Mouse (Mus musculus) forebrain, embryonic 13.5 days (tissue): ENCODE data around the gene Idi1. TPM values are rescaled to one million over a fixed set of nuclear protein-coding genes. Genes with fewer than 3 reads are reported as not detected.
"Not testable (repeated sequence)": the region's sequence is repeated elsewhere in the genome, so short reads cannot be mapped to it uniquely, and the experiment has no call there.

Source experiments
- ATAC-seq: fragments of 200-750 bp; cut with Nextera tagmentation; 2 replicates; pipeline ENCODE4 v1.8.0; 2017
- H3K27ac ChIP-seq: fragments of 300-500 bp; sonication (generic); 2 replicates; pipeline ENCODE4 v1.5.1; 2015; ENCODE audit warnings: inconsistent platforms, mild to moderate bottlenecking, moderate library complexity
- H3K27me3 ChIP-seq: fragments of 300-500 bp; sonication (generic); 2 replicates; pipeline ENCODE4 v1.6.1; 2015; ENCODE audit warnings: mild to moderate bottlenecking, inconsistent platforms
- H3K36me3 ChIP-seq: fragments of 300-500 bp; sonication (generic); 2 replicates; pipeline ENCODE4 v1.6.1; 2015; ENCODE audit warnings: mild to moderate bottlenecking, inconsistent platforms; ENCODE audit not compliant: poor library complexity, severe bottlenecking
- H3K4me1 ChIP-seq: fragments of 300-500 bp; sonication (generic); 2 replicates; pipeline ENCODE4 v1.6.1; 2015; ENCODE audit warnings: inconsistent platforms
- H3K4me2 ChIP-seq: fragments of 300-500 bp; sonication (generic); 2 replicates; pipeline ENCODE4 v1.6.1; 2015; ENCODE audit warnings: inconsistent platforms, mild to moderate bottlenecking, moderate library complexity
- H3K4me3 ChIP-seq: fragments of 300-500 bp; sonication (generic); 2 replicates; pipeline ENCODE4 v1.5.1; 2015; ENCODE audit warnings: mild to moderate bottlenecking, inconsistent platforms
- H3K9ac ChIP-seq: fragments of 300-500 bp; sonication (generic); 2 replicates; pipeline ENCODE4 v1.6.1; 2015; ENCODE audit warnings: mild to moderate bottlenecking, inconsistent platforms
- H3K9me3 ChIP-seq: fragments of 300-500 bp; sonication (generic); replicated peaks from 2 replicates; pipeline ENCODE4 v1.6.1; 2016; ENCODE audit warnings: inconsistent platforms
- WGBS: fragments of 180-500 bp; shearing (Covaris S2); methylation state at CpG from one replicate; pipeline ENCODE4 v1.1.7; 2015; 5-methylcytosine and 5-hydroxymethylcytosine counted together
- polyA plus RNA-seq: library from polyadenylated mRNA; unstranded; fragments of >200 nt; fragmentation: Nextera tagmentation; extraction: Ambion mirVana; gene quantifications from 2 replicates; pipeline ENCODE4 v1.2.1, GENCODE M21; 2015

Gene Idi1
- polyA plus RNA-seq, 1 experiment from 2014 or later, result 103 TPM

DNA sequence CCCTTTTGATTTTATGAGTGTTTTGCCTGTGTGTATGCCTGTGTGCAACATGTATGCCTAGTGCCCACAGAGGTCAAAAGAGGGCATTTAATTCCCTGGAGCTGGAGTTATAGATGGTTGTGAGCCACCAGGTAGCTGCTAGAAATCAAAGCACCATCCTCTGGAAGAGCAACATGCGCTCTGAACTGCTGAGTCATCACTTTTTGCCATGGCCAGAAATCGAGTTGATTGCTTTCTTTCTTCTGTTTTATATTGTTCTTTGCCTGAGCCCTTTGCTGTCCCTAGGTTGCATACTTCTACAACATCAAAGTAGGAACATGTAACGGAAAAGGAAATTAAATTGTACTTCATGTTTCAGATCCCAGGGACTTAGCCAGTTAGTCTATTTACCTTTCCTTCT, 20.3 kb upstream of the Idi1 start:
- no peaks in the 10 kb centered on the region for H3K9me3 ChIP-seq
- H3K36me3 ChIP-seq, result peaks cover 13% of the 10 kb centered on the region
- H3K4me2 ChIP-seq, result no peak overlapping the region
- WGBS, result 90% methylated on average over 3 of the region's 3 CpGs
- no peak overlapping the region for H3K27ac ChIP-seq
- no peak overlapping the region for H3K9ac ChIP-seq
- no peaks in the 10 kb centered on the region for H3K27me3 ChIP-seq
- ATAC-seq, result no peak
- H3K4me1 ChIP-seq, result peaks cover 8% of the 10 kb centered on the region
- H3K4me3 ChIP-seq, result no peak overlapping the region

DNA sequence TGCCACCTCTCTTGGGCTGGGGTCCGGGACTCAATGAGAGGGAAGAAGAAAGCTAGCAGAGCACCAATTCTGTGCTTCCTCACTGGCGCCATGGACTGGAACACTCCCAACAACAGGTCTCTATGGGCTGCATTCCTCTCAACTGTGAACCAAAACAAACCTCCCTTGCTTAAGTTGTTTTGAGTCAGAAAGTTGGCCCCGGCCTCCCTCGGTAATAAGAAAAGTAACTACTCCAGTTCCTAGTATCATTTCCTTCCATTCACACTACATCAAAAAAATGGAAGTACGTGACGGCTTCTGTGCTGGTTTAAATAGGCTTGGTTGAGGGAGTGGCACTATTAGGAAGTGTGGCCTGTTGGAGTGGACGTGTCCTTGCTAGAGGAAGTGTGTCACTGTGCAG, 18.7 kb upstream of the Idi1 start:
- Histone ChIP-seq H3K4me2 (no peak overlapping the region), H3K9ac (no peak overlapping the region), H3K4me3 (no peak overlapping the region), H3K27ac (no peak overlapping the region), H3K27me3 (no peaks in the 10 kb centered on the region), H3K9me3 (no peaks in the 10 kb centered on the region), H3K36me3 (peaks cover 6% of the 10 kb centered on the region; the same call in 1 of the 2 replicates), H3K4me1 (peaks cover 10% of the 10 kb centered on the region)
- ATAC-seq, result no peak
- 87% methylated on average over 7 of the region's 7 CpGs for WGBS

DNA sequence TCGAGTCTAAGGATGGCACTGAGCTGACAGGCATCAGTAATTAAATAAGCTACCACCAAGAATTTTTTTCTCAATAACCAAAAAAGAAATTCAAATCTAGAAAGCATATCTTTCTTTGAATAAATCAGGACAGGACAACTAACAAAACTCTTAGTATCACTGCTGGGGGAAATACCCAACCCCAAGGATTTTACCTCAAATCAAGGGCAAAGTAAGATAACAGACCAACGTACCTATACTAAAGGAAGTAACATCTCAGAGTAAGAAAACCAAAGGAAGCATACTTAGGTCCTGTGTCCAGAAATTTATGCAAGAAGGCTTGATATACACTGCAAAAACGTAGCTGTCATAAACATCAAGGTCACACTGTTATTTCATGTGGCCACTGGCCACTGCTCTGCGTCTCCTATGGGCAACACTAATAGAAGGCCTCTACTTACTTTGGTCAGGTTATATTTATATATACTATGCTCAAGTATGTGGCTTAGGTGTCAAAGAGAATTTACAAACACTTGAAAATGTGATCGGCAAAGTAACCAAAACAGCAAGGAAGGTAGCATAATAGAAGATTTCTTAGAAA, 15.6 kb upstream of the Idi1 start:
- ATAC-seq, result no peak

DNA sequence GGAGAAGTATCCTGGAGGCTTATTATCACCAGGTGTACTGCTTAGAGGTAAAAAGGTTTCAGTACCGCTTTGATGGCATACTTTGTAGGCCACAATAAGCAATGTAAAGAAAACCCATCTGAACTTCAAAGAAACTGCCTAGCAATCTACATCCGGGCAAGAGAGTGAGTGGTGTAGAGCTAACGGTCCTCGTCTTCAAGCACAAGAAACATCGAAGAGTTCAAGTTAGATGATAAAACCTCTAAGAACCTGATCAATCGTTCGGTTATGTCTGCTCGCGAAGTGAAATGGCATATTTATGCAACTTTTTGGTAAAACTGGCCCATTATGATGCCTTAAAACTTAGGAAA, 15.2 kb upstream of the Idi1 start:
- WGBS, result 6% methylated on average over 9 of the region's 9 CpGs

More for the DNA sequence above, 15.6 kb upstream of the Idi1 start:
- Histone ChIP-seq H3K9me3 (no peaks in the 10 kb centered on the region), H3K4me1 (peaks cover 15% of the 10 kb centered on the region), H3K4me2 (peak overlapping the region; percentile 81), H3K9ac (peak overlapping the region; percentile 92), H3K4me3 (peak overlapping the region; percentile 83), H3K27ac (no peak overlapping the region), H3K27me3 (no peaks in the 10 kb centered on the region), H3K36me3 (peaks cover 6% of the 10 kb centered on the region; the same call in 1 of the 2 replicates)
- 72% methylated on average over 5 of the region's 5 CpGs for WGBS

DNA sequence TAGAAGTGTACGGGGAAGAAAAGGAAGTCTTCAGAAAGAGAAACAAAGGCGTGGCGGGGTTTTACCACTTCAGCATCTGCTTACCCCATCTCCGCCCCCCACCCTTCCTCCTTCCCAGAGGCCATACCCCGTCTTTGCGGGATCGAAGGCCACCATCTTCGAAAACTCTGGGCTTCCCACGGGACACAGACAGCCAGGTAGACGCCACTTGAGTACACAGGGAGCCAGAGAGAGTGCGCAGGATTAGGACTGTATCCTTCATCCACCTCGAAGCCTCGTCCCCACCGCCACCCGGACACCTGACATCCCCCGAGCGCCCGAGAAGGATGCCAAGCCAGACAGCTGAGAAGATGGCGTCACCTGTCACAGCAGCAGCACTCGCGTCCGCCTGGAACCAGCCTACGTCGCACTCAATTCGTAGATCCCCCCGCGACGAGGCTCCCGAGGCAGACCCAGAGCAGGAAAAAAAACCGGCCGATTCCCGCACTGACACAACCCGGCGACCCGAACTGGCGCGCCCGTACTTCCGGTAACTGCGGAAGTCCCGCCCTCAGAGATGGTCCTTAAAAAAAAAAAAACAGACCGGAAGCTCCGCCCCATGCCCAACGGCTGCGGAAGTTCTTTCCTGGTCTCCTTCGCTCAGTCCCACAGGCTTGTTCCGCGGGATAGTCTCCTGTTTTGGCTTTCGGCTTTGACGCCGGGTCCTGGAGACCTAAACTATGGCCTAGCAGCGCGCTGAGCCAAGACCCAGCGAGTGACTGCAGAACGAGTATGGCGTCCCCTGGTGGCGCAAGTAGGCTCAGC, 14.6 kb upstream of the Idi1 start:
- Histone ChIP-seq H3K4me2 (peak overlapping the region; percentile 81), H3K4me3 (peak overlapping the region; percentile 83), H3K4me1 (peaks cover 15% of the 10 kb centered on the region), H3K9ac (peak overlapping the region; percentile 92), H3K27me3 (no peaks in the 10 kb centered on the region), H3K36me3 (peaks cover 6% of the 10 kb centered on the region; the same call in 1 of the 2 replicates), H3K27ac (peak overlapping the region; percentile 97), H3K9me3 (no peaks in the 10 kb centered on the region)
- peak; percentile 92 for ATAC-seq
- under 1% methylated on average over 56 of the region's 57 CpGs for WGBS

More for the DNA sequence above, 15.2 kb upstream of the Idi1 start:
- Histone ChIP-seq H3K9me3 (no peaks in the 10 kb centered on the region), H3K27ac (peak overlapping the region; percentile 97), H3K4me1 (peaks cover 15% of the 10 kb centered on the region), H3K4me3 (peak overlapping the region; percentile 83), H3K27me3 (no peaks in the 10 kb centered on the region), H3K9ac (peak overlapping the region; percentile 92), H3K4me2 (peak overlapping the region; percentile 81), H3K36me3 (peaks cover 6% of the 10 kb centered on the region; the same call in 1 of the 2 replicates)
- ATAC-seq, result no peak

DNA sequence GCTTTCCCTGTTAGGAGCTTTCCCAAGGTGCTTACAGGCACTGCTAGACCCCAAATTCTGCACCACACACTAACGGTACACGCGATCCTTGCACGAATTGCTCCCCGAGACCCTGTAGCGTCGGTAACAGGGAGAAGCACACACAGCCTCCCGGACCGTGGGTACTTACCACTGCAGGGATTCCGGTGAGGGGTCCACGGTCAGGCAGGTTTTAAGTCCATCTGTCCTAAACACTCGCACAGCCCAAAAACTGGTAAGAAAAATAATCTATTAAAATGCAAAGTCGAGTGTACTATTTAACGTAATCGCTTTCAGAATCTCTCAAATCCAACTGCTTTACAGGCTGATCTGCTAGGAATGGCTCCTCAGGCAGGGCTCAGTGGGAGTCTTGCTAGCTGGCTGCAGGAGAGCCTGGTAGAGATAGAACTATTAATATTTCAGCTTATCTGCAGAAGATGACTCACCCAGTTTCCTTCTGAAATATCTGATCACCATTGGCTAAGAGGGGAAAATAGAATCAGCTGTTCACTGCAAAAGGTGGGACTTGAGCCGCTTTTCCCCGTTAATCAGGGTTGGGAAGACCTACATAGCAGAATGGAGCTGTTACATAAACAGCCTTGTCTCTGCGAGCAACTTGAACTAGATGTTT, 13.9 kb upstream of the Idi1 start, which contains the start of gene Wdr37:
Gene Wdr37, minus strand, starts transcription at position 596 of the 649 bp plus-strand sequence.
- Histone ChIP-seq H3K27me3 (no peaks in the 10 kb centered on the region), H3K9ac (peak within 1 kb of the TSS; percentile 92), H3K36me3 (peaks cover 5% of the 10 kb centered on the region; the same call in 1 of the 2 replicates), H3K4me2 (peak within 1 kb of the TSS; percentile 81), H3K9me3 (no peaks in the 10 kb centered on the region), H3K4me1 (peaks cover 15% of the 10 kb centered on the region), H3K27ac (peak within 1 kb of the TSS; percentile 97), H3K4me3 (peak within 1 kb of the TSS; percentile 83)
- ATAC-seq, result peak; percentile 19; the same call in 1 of the 2 replicates
- WGBS, result 1% methylated on average over 18 of the region's 18 CpGs

DNA sequence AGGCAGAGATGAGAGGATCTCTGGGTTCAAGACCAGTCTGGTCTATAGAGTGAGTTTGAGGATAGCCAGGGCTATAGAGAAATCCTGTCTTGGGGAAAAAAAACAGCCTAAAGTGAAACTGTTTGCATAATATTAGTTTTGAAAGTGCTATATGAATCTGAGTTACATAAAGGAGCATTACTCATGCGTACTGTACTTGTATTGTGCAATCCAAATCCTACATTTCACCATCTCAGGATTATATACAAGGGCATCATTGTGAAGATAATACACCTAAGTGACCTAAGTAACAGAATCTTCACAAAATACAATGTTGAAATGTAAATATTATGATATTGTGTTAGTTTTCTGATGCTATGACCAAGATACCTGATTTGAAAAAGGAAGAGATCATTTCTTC, 11.5 kb upstream of the Idi1 start:
- no peaks in the 10 kb centered on the region for H3K27me3 ChIP-seq
- peaks cover 15% of the 10 kb centered on the region for H3K4me1 ChIP-seq
- 97% methylated on average over 1 of the region's 1 CpGs for WGBS
- H3K4me2 ChIP-seq, result no peak overlapping the region
- no peaks in the 10 kb centered on the region for H3K36me3 ChIP-seq
- H3K27ac ChIP-seq, result no peak overlapping the region
- H3K4me3 ChIP-seq, result no peak overlapping the region
- ATAC-seq, result no peak
- no peaks in the 10 kb centered on the region for H3K9me3 ChIP-seq
- no peak overlapping the region for H3K9ac ChIP-seq

DNA sequence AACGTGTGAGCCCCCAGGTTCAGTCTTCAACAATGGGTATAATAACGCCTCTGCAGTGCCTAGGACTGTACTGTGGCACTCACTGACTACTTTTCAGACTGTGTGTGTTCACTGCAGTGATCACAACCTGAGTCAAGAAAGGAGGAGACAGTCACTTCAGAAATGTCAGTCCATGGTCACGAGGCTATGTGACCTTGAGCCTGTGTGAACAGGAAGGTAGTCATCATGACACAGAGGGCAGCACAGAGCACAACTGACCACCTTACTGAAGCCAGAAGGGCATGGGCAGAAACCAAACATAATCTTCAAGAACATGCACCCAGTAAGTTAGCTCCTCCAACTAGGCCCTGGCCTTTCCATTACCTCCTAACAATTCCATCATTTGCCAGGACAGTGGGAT, 3.7 kb upstream of the Idi1 start:
- WGBS, result 78% methylated on average over 3 of the region's 3 CpGs
- H3K9ac ChIP-seq, result no peak overlapping the region
- H3K27me3 ChIP-seq, result no peaks in the 10 kb centered on the region
- H3K4me3 ChIP-seq, result no peak overlapping the region
- no peak overlapping the region for H3K27ac ChIP-seq
- ATAC-seq, result no peak
- H3K4me2 ChIP-seq, result no peak overlapping the region
- no peaks in the 10 kb centered on the region for H3K9me3 ChIP-seq
- H3K4me1 ChIP-seq, result peaks cover 8% of the 10 kb centered on the region; the same call in 1 of the 2 replicates
- H3K36me3 ChIP-seq, result no peaks in the 10 kb centered on the region

DNA sequence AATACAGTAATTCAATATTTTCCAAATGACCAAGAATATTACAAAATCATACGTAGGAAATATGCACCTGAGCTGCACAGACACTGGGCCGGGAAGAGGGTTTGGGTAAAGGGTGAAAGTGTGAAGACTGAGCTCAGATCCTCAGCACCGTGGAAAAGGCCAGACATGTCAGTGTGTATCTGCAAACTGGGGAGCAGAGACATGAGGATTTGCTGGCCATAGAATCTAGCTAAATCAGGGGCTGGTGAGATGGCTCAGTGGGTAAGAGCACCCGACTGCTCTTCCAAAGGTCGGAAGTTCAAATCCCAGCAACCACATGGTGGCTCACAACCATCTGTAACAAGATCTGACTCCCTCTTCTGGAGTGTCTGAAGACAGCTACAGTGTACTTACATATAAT, 1.4 kb upstream of the Idi1 start:
- H3K4me2 ChIP-seq, H3K27ac ChIP-seq, H3K4me3 ChIP-seq, H3K27me3 ChIP-seq, ATAC-seq, H3K9ac ChIP-seq, H3K9me3 ChIP-seq: not testable (repeated sequence)
- peaks cover 10% of the 10 kb centered on the region for H3K36me3 ChIP-seq
- peaks cover 25% of the 10 kb centered on the region for H3K4me1 ChIP-seq
- 80% methylated on average over 5 of the region's 5 CpGs for WGBS

DNA sequence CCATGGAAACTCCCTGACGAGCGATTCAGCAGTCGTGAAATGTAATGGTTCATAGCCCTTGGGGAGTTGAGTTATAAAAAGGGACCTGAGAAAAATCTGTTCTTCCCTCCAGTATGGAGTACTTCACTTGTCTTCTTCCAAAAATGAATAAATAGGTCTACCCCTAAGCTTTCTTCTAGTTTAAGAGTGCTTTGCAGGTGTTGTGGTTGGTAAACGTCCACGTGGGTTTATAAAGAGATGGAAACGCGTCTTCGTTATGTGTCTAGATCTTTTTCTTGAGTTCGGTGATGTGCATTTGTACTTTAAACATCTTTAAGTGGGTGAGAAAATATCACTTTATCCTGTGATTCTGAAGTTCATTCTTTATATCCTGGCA, 872 bp downstream of the Idi1 start:
- H3K4me2 ChIP-seq, result peak overlapping the region; percentile 69
- H3K27me3 ChIP-seq, result no peaks in the 10 kb centered on the region
- H3K4me1 ChIP-seq, result peaks cover 28% of the 10 kb centered on the region
- H3K27ac ChIP-seq, result peak overlapping the region; percentile 96
- no peak for ATAC-seq
- H3K9ac ChIP-seq, result peak overlapping the region; percentile 75
- WGBS, result 1% methylated on average over 9 of the region's 9 CpGs
- peak overlapping the region; percentile 70 for H3K4me3 ChIP-seq
- peaks cover 22% of the 10 kb centered on the region for H3K36me3 ChIP-seq
- no peaks in the 10 kb centered on the region for H3K9me3 ChIP-seq

DNA sequence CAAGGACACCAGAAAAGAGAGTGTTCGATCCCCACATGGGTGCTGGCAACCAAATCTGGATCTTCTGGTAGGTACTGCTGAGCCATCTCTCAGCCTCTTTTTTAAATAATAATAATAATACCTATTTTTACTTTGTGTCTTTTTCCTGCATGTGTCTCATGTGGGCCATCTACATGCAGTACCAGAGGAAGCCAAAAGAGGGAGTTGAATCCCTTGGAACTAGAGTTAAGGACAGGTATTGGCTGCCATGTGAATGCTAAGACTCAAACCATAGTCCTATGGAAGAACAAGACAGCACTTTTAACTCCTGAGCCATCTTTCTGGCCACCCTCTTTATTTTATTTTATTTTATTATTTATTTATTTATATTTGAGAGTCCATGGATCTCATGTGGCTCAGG, 3.3 kb downstream of the Idi1 start:
- H3K27me3 ChIP-seq, result no peaks in the 10 kb centered on the region
- WGBS, result 100% methylated on average over 1 of the region's 1 CpGs
- no peak overlapping the region for H3K4me2 ChIP-seq
- ATAC-seq, result no peak
- H3K4me3 ChIP-seq, result no peak overlapping the region
- peaks cover 28% of the 10 kb centered on the region for H3K4me1 ChIP-seq
- H3K9me3 ChIP-seq, result no peaks in the 10 kb centered on the region
- no peak overlapping the region for H3K27ac ChIP-seq
- no peak overlapping the region for H3K9ac ChIP-seq
- H3K36me3 ChIP-seq, result peaks cover 34% of the 10 kb centered on the region

DNA sequence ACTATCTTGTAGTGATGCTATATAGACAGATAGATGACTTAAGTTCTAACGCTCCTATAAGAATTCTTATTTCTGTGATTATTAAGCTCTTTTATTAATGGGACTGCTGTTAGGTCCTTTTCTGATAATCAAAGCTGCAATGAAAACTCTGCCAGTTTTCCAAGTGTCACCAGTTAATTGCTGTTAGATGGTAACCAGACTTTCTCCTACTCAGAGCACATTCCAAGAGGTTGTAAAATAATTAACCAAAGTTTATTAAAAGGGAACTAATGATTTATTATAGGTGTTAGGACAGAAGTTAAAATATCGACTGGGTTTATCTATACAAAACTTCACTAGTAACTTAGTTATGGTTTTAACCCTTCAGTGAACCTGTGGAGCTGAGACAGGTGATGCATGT, 20.7 kb downstream of the Idi1 start:
- H3K4me2 ChIP-seq, ATAC-seq, H3K4me3 ChIP-seq, H3K27me3 ChIP-seq, H3K9ac ChIP-seq, H3K27ac ChIP-seq, H3K36me3 ChIP-seq, H3K4me1 ChIP-seq, H3K9me3 ChIP-seq: not testable (repeated sequence)
- WGBS, result 90% methylated on average over 2 of the region's 2 CpGs
